Mouse (Mus musculus) liver, embryonic 16.5 days (tissue): ENCODE data around the gene Mfap1a. TPM values are rescaled to one million over a fixed set of nuclear protein-coding genes. Genes with fewer than 3 reads are reported as not detected.
"Not testable (repeated sequence)": the region's sequence is repeated elsewhere in the genome, so short reads cannot be mapped to it uniquely, and the experiment has no call there.

Experiments used
- ATAC-seq: fragments of 200-750 bp; cut with Nextera tagmentation; 2 replicates; pipeline ENCODE4 v1.8.0; 2017; ENCODE audit warnings: low read depth, mild to moderate bottlenecking, moderate number of reproducible peaks, moderate library complexity
- H3K27ac ChIP-seq: fragments of 300-500 bp; sonication (generic); 2 replicates; pipeline ENCODE4 v1.5.1; 2014; ENCODE audit warnings: mild to moderate bottlenecking, low read length
- H3K27me3 ChIP-seq: fragments of 300-500 bp; sonication (generic); 2 replicates; pipeline ENCODE4 v1.6.1; 2014; ENCODE audit warnings: low read depth, low read length, mixed read lengths; ENCODE audit not compliant: control insufficient read depth, insufficient read depth
- H3K36me3 ChIP-seq: fragments of 300-500 bp; sonication (generic); 2 replicates; pipeline ENCODE4 v1.6.1; 2014; ENCODE audit warnings: mild to moderate bottlenecking; ENCODE audit not compliant: control insufficient read depth, insufficient read depth
- H3K4me1 ChIP-seq: fragments of 300-500 bp; sonication (generic); 2 replicates; pipeline ENCODE4 v1.6.1; 2014; ENCODE audit warnings: low read depth, low read length, mixed read lengths; ENCODE audit not compliant: control insufficient read depth
- H3K4me2 ChIP-seq: fragments of 300-500 bp; sonication (generic); 2 replicates; pipeline ENCODE4 v1.6.1; 2014; ENCODE audit warnings: low read depth, low read length, mixed read lengths
- H3K4me3 ChIP-seq: fragments of 300-500 bp; sonication (generic); 2 replicates; pipeline ENCODE4 v1.5.1; 2014; ENCODE audit warnings: low read depth, mild to moderate bottlenecking, low read length
- H3K9ac ChIP-seq: fragments of 300-500 bp; sonication (generic); 2 replicates; pipeline ENCODE4 v1.6.1; 2014; ENCODE audit warnings: low read depth, low read length
- H3K9me3 ChIP-seq: fragments of 300-500 bp; sonication (generic); replicated peaks from 2 replicates; pipeline ENCODE4 v1.6.1; 2016; ENCODE audit warnings: low read length; ENCODE audit not compliant: control insufficient read depth
- WGBS: fragments of 180-500 bp; shearing (Covaris S2); extraction: QIAGEN DNeasy Blood & Tissue Kit; methylation state at CpG from one replicate; pipeline ENCODE4 v1.1.7; 2014; ENCODE audit not compliant: insufficient replicate concordance; 5-methylcytosine and 5-hydroxymethylcytosine counted together
- polyA plus RNA-seq: library from polyadenylated mRNA; unstranded; fragments of >200 nt; fragmentation: Nextera tagmentation; extraction: Ambion mirVana; gene quantifications from 2 replicates; pipeline ENCODE4 v1.2.1, GENCODE M21; 2015

Gene Mfap1a
- polyA plus RNA-seq, 1 experiment from 2014 or later, result 10.8 TPM

DNA sequence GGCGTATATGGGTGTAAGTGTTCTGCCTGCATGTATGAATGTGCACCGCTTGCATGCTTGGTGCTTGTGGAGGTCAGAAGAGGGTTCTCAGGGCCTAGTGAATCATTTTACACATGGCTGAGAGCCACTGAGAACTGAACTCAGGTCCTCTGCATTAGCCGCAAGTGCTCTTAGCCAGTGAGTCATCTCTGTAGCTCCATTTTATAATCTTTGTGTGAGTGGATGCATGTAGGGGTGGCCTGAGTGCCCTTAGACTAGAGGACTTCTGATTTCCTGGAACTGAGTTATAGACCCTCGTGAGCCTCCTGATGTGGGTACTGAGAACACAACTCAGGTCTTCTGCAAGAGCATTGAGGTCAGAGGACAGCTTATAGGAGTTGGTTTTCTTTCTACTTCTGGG is 7.7 kb upstream of the Mfap1a start:
- H3K4me2 ChIP-seq, result no peak overlapping the region
- ATAC-seq, result no peak
- H3K27ac ChIP-seq, result no peak overlapping the region
- 89% methylated on average over 4 of the region's 4 CpGs for WGBS
- peaks cover 27% of the 10 kb centered on the region for H3K36me3 ChIP-seq
- H3K4me1 ChIP-seq, result peaks cover 8% of the 10 kb centered on the region
- no peaks in the 10 kb centered on the region for H3K27me3 ChIP-seq
- H3K9ac ChIP-seq, result no peak overlapping the region
- no peak overlapping the region for H3K4me3 ChIP-seq
- no peaks in the 10 kb centered on the region for H3K9me3 ChIP-seq

DNA sequence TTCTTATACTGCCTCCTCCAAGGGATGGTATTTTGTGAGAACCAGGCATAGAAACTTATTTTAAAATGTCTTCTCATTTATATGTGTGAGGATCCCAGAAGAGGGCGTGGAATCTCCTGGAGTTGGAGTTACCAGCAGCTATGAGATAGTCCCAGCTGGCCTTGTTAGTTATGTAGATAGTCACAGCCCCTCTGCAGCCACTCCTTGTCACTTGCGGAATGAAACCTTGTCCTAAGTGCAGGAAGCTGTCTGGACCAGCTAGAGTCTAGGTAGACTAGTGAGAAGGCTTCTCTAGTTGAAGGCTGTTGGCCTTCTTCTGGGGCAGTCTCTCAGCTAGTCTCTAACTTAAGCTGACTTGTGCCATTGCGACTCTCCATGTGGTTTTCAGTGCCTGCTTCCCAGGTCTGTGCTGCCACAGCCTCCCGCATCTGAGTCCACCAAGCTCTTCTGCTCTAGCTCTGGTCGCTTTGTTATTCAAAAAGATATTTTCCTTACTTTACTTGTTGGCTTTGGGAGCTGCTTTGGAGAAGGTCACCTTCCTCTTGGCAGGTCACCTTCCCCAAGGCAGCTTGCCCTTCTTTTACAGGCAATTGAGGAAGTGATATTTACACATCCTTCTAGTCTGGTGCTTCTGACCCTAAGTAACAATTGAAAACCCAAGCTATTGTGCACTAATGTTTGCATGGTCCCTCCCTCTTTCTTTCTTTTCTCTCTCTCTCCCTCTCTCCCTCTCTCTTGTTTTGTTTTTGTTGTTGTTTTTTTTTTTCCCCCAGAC is 6.7 kb upstream of the Mfap1a start:
- 84% methylated on average over 4 of the region's 5 CpGs for WGBS
- not testable (repeated sequence) for ATAC-seq, H3K9ac ChIP-seq

DNA sequence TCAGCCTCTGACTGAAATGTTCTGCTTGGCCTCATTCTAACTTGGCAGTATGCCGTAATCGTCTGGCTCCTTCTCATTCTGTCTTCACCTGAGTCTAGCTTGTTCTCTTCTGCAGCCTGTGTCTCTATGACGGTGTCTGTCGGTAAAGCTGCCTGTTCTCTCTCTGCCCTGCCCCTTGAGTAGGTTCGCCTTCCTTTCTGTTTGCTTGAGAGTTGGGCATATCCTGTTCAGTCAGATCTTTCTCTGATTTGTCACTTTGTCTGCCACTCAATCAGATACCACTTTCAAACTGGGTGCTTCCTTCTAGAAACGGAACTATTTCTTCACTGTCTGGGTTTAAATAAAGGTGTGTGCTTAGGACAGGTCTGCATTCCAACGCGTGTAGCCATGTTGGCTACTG is 4.9 kb upstream of the Mfap1a start:
- Histone ChIP-seq H3K9ac (no peak overlapping the region), H3K4me2 (no peak overlapping the region), H3K27ac (no peak overlapping the region), H3K4me1 (peaks cover 19% of the 10 kb centered on the region), H3K27me3 (no peaks in the 10 kb centered on the region), H3K36me3 (peaks cover 22% of the 10 kb centered on the region), H3K9me3 (no peaks in the 10 kb centered on the region), H3K4me3 (no peak overlapping the region)
- ATAC-seq, result no peak
- WGBS, result 76% methylated on average over 8 of the region's 8 CpGs

More for the DNA sequence above, 6.7 kb upstream of the Mfap1a start:
- not testable (repeated sequence) for H3K4me3 ChIP-seq, H3K27ac ChIP-seq, H3K4me2 ChIP-seq, H3K9me3 ChIP-seq, H3K27me3 ChIP-seq
- Histone ChIP-seq H3K4me1 (peaks cover 14% of the 10 kb centered on the region), H3K36me3 (peaks cover 28% of the 10 kb centered on the region)

DNA sequence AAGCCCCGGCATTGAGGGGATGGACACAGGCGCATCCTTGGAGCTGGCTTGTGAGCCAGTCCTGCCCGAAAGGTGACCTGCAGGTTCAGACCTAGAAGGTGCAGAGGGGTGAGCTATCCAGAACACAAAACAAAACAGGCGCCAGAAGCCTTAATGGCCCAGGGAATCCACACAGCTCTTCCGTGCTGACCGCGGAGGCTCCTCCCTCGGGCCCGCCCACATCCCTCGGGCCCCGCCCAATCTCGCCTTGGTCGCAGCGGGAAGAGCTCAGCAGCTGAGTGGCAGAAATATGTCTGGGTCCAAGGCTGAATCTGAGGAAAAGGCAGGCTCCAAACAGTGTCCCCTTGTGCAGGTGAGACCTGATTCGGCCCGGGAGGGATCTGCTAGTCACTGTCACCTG is 3.1 kb upstream of the Mfap1a start:
- peak overlapping the region; percentile 58 for H3K4me3 ChIP-seq
- no peaks in the 10 kb centered on the region for H3K27me3 ChIP-seq
- WGBS, result 16% methylated on average over 16 of the region's 16 CpGs
- H3K9ac ChIP-seq, result peak overlapping the region; percentile 58
- peaks cover 19% of the 10 kb centered on the region for H3K4me1 ChIP-seq
- H3K9me3 ChIP-seq, result no peaks in the 10 kb centered on the region
- no peak overlapping the region for H3K27ac ChIP-seq
- peak overlapping the region; percentile 56 for H3K4me2 ChIP-seq
- peak; percentile 62 for ATAC-seq
- H3K36me3 ChIP-seq, result peaks cover 16% of the 10 kb centered on the region

DNA sequence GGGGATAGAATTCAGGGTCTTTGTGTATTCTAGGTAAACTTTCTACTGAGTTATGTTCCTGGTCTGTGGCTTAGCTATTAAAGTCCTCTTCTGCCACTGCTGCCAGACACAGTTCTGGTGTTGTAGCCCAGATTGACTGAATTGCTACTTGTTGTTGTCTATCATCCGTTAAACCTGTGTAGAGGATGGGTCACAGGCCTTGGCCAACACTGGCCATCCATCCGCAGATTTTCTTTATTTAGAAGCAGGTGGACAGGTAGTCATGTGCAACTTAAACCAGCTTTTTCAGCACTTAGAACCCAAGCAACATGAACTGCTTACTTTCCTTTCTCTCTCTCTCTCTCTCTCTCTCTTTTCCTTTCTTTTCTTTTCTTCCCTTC is 1.5 kb upstream of the Mfap1a start:
- H3K9ac ChIP-seq, result peak overlapping the region; percentile 84
- peak overlapping the region; percentile 74 for H3K4me2 ChIP-seq
- peak overlapping the region; percentile 78 for H3K4me3 ChIP-seq
- ATAC-seq, result no peak
- 53% methylated on average over 2 of the region's 2 CpGs for WGBS
- H3K9me3 ChIP-seq, result no peaks in the 10 kb centered on the region
- no peaks in the 10 kb centered on the region for H3K27me3 ChIP-seq
- peaks cover 14% of the 10 kb centered on the region for H3K36me3 ChIP-seq
- H3K27ac ChIP-seq, result 0 out of 2 replicates have a peak overlapping the region, but pooled peaks have one; percentile 4
- H3K4me1 ChIP-seq, result peaks cover 19% of the 10 kb centered on the region

DNA sequence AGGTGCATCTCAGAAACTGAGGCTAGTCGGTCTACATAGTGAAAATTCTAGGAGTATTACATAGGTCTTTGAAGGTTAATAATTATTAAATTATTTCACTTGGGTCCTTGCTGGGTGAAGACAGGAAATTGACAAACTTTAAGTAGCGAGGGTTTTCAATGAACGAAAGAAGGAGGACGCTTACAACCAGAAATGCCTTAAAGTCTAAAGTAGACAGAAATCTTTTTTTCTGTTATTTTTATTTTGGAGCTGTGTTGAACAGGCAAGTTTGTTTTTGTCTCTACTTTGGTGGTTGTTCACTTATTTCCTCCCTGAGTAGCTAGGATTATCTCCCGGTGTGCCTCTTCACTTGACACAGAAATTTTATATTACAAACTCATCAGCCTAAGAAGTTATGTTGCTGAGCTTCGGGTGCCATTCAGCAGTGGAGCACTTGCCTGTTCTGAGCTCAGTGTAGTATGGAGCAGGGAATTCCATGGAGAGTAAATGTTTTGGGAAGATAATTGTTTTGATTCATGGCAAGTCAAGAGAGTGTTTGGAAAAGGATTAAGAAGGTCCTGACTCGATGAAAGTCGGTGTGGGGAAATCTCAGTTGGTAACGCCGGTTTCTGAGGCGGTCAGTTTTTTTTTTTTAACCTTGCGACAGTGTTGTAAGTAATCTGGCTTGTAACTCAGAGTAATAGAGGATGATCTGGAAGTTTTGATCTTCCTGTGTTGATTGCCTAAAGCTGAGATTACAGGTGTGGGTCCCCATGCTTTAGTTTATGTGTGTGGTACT is 897 bp upstream of the Mfap1a start:
- 3% methylated on average over 12 of the region's 12 CpGs for WGBS
- Histone ChIP-seq H3K4me2 (peak overlapping the region; percentile 74), H3K9me3 (no peaks in the 10 kb centered on the region), H3K4me3 (peak overlapping the region; percentile 78), H3K4me1 (peaks cover 19% of the 10 kb centered on the region), H3K27me3 (no peaks in the 10 kb centered on the region), H3K36me3 (peaks cover 14% of the 10 kb centered on the region), H3K27ac (0 out of 2 replicates have a peak overlapping the region, but pooled peaks have one; percentile 4), H3K9ac (peak overlapping the region; percentile 84)
- ATAC-seq, result no peak

DNA sequence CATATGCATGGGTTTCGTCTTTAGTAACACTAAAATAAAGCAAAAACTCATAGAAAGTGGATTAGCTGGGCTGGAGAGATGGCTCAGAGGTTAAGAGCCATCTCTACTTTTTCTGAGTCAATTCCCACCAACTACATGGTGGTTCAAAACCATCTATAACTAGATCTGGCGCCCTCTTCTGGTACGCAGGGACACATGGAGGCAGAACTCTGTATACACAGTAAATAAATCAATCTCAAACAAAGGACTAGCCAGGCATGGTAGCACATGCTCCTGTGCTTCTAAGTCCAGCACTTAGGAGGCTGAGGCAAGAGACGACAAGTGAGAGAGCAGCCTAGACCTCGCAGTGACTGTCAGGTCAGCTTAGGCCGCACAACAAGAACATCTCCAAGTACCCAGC is 4.9 kb downstream of the Mfap1a start:
- not testable (repeated sequence) for H3K4me1 ChIP-seq, H3K4me2 ChIP-seq, H3K36me3 ChIP-seq, H3K27ac ChIP-seq, H3K27me3 ChIP-seq, ATAC-seq, H3K9ac ChIP-seq, H3K9me3 ChIP-seq, H3K4me3 ChIP-seq
- 50% methylated on average over 2 of the region's 6 CpGs for WGBS

DNA sequence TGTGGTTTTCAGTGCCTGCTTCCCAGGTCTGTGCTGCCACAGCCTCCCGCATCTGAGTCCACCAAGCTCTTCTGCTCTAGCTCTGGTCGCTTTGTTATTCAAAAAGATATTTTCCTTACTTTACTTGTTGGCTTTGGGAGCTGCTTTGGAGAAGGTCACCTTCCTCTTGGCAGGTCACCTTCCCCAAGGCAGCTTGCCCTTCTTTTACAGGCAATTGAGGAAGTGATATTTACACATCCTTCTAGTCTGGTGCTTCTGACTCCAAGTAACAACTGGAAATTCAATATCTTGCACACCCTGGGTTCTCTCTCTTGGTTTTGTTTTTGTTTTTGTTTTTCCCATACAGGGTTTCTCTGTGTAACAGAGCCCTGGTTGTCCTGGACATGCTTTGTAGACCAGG is 22.1 kb downstream of the Mfap1a start:
- H3K36me3 ChIP-seq, H3K4me3 ChIP-seq, H3K9me3 ChIP-seq, ATAC-seq, H3K27ac ChIP-seq, H3K27me3 ChIP-seq, H3K9ac ChIP-seq, H3K4me2 ChIP-seq, H3K4me1 ChIP-seq: not testable (repeated sequence)
- 70% methylated on average over 1 of the region's 2 CpGs for WGBS

DNA sequence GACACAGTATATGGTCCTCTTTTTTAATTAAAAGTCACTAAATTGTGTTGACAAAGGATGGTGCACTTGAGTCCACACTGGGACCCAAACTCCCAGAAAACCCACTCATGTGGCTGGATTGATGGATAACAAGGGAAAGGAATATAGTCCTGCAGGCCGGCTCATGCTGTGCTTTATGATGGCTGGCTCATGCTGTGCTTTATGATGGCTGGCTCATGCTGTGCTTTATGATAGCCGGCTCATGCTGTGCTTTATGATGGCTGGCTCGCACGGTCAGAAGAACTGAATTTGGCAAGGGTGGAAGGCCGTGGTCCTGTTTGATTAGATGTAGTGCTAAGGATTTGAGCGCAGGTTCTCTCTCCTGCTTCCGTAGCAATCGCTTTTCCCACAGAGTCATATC is 22.9 kb downstream of the Mfap1a start:
- Histone ChIP-seq H3K27ac (no peak overlapping the region), H3K4me1 (no peaks in the 10 kb centered on the region), H3K9ac (no peak overlapping the region), H3K36me3 (no peaks in the 10 kb centered on the region), H3K9me3 (no peaks in the 10 kb centered on the region), H3K4me2 (no peak overlapping the region), H3K4me3 (no peak overlapping the region), H3K27me3 (no peaks in the 10 kb centered on the region)
- ATAC-seq, result no peak
- WGBS, result 70% methylated on average over 8 of the region's 8 CpGs
